Mouse (Mus musculus) neural tube, embryonic 11.5 days (tissue): ENCODE results near the gene Batf3. TPM values are rescaled to one million over a fixed set of nuclear protein-coding genes. Genes with fewer than 3 reads are reported as not detected.

ENCODE experiments used
- ATAC-seq: fragments of 200-750 bp; cut with Nextera tagmentation; 2 replicates; pipeline ENCODE4 v1.8.0; 2017; ENCODE audit warnings: moderate number of reproducible peaks, mild to moderate bottlenecking, moderate TSS enrichment, moderate library complexity; ENCODE audit not compliant: insufficient read depth, low FRiP score, low TSS enrichment
- DNase-seq: peaks from one replicate; pipeline ENCODE4 v3.0.0-alpha.2; 2015; ENCODE audit warnings: low spot score
- H3K27ac ChIP-seq: fragments of 300-500 bp; sonication (generic); 2 replicates; pipeline ENCODE4 v1.5.1; 2014; ENCODE audit warnings: low read depth, mild to moderate bottlenecking, low read length
- H3K27me3 ChIP-seq: fragments of 300-500 bp; sonication (generic); 2 replicates; pipeline ENCODE4 v1.6.1; 2014; ENCODE audit warnings: mild to moderate bottlenecking, low read length, mixed read lengths; ENCODE audit not compliant: control insufficient read depth, insufficient read depth
- H3K36me3 ChIP-seq: fragments of 300-500 bp; sonication (generic); 2 replicates; pipeline ENCODE4 v1.6.1; 2014; ENCODE audit warnings: mild to moderate bottlenecking, low read length, moderate library complexity, mixed read lengths; ENCODE audit not compliant: control insufficient read depth, insufficient read depth
- H3K4me1 ChIP-seq: fragments of 300-500 bp; sonication (generic); 2 replicates; pipeline ENCODE4 v1.6.1; 2014; ENCODE audit warnings: low read length, mixed read lengths; ENCODE audit not compliant: control insufficient read depth, insufficient read depth
- H3K4me2 ChIP-seq: fragments of 300-500 bp; sonication (generic); 2 replicates; pipeline ENCODE4 v1.6.1; 2014; ENCODE audit warnings: low read depth, mild to moderate bottlenecking, moderate library complexity
- H3K4me3 ChIP-seq: fragments of 300-500 bp; sonication (generic); 2 replicates; pipeline ENCODE4 v1.5.1; 2014; ENCODE audit warnings: low read depth, low read length
- H3K9ac ChIP-seq: fragments of 300-500 bp; sonication (generic); 2 replicates; pipeline ENCODE4 v1.6.1; 2014; ENCODE audit warnings: mild to moderate bottlenecking, low read length
- H3K9me3 ChIP-seq: fragments of 300-500 bp; sonication (generic); 2 replicates; pipeline ENCODE4 v1.6.1; 2016; ENCODE audit warnings: low read length; ENCODE audit not compliant: control insufficient read depth
- WGBS: fragments of 180-500 bp; shearing (Covaris S2); extraction: QIAGEN DNeasy Blood & Tissue Kit; methylation state at CpG from one replicate; pipeline ENCODE4 v1.1.7; 2014; 5-methylcytosine and 5-hydroxymethylcytosine counted together
- polyA plus RNA-seq: library from polyadenylated mRNA; unstranded; fragments of >200 nt; fragmentation: Nextera tagmentation; extraction: Ambion mirVana; gene quantifications from 2 replicates; pipeline ENCODE4 v1.2.1, GENCODE M21; 2014

Batf3 gene
- polyA plus RNA-seq, 1 experiment from 2014 or later, result 4.8 TPM

DNA sequence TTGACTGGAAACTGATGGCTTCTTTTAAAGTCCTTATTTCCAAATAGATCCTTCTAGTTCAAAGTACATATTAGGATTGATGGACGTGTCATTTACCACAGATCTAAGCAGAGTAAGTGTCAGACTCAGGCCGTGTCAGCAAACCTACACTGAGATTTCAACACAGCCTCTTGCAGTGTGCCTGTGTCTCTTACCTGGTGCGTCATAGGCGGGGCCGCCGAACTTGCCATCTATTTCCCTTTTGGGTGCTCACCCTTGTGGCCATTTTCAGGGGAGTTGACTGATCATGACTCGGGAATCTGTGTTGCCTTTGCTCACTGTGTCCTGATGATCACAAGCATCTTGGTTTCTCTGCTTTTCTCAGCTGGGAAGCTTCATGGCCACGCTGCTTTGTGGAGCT lies 14.4 kb upstream of the Batf3 start:
- 90% methylated on average over 8 of the region's 8 CpGs for WGBS
- H3K36me3 ChIP-seq, result peaks cover 5% of the 10 kb centered on the region
- ATAC-seq (no peak), DNase-seq (no peak)
- H3K9me3 ChIP-seq, result no peaks in the 10 kb centered on the region
- no peaks in the 10 kb centered on the region for H3K27me3 ChIP-seq
- no peak overlapping the region for H3K27ac ChIP-seq
- H3K4me3 ChIP-seq, result no peak overlapping the region
- no peak overlapping the region for H3K4me2 ChIP-seq
- no peak overlapping the region for H3K9ac ChIP-seq
- H3K4me1 ChIP-seq, result no peaks in the 10 kb centered on the region

- Histone ChIP-seq H3K36me3 (peaks cover 4% of the 10 kb centered on the region), H3K4me1 (no peaks in the 10 kb centered on the region), H3K4me3 (no peak overlapping the region), H3K27ac (no peak overlapping the region), H3K27me3 (no peaks in the 10 kb centered on the region), H3K4me2 (no peak overlapping the region), H3K9me3 (no peaks in the 10 kb centered on the region), H3K9ac (no peak overlapping the region)
- ATAC-seq, result no peak
- peak; percentile 43 for DNase-seq
- WGBS, result 72% methylated on average over 5 of the region's 5 CpGs
These were observed 12.6 kb upstream of the Batf3 start for GRCm38 (mm10) chr1:191084951-191085559.

DNA sequence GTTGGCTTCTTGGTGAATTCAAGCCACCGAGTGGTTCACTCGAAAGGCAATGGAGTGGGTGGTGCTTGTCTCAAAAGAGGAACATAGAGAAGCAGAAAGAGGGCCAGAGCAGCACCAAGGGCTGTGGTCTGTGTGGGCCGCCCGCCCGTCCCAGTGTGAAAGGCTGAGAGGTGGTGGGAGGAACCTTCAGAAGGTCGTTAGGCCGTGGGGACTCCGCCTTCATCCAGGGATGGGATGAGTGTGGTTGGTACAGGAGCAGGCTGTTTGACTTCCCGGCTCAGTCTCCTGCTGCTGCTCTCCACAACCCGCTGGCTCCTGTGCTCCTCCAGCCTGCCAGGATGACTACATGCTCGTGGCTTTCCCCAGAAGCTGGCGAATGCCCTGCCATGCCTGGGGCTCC lies 12.1 kb upstream of the Batf3 start:
- ATAC-seq (no peak), DNase-seq (no peak)
- H3K9ac ChIP-seq, result no peak overlapping the region
- H3K4me2 ChIP-seq, result no peak overlapping the region
- no peak overlapping the region for H3K4me3 ChIP-seq
- H3K36me3 ChIP-seq, result peaks cover 2% of the 10 kb centered on the region
- H3K9me3 ChIP-seq, result no peaks in the 10 kb centered on the region
- WGBS, result 79% methylated on average over 12 of the region's 12 CpGs
- H3K27me3 ChIP-seq, result no peaks in the 10 kb centered on the region
- H3K27ac ChIP-seq, result no peak overlapping the region
- no peaks in the 10 kb centered on the region for H3K4me1 ChIP-seq

- Histone ChIP-seq H3K36me3 (peaks cover 2% of the 10 kb centered on the region), H3K27ac (no peak overlapping the region), H3K27me3 (no peaks in the 10 kb centered on the region), H3K4me3 (no peak overlapping the region), H3K4me2 (no peak overlapping the region), H3K9me3 (no peaks in the 10 kb centered on the region), H3K4me1 (no peaks in the 10 kb centered on the region), H3K9ac (no peak overlapping the region)
- ATAC-seq, result no peak
- DNase-seq, result no peak
- 90% methylated on average over 7 of the region's 7 CpGs for WGBS
These were observed 11.3 kb upstream of the Batf3 start for GRCm38 (mm10) chr1:191086304-191086878.

- H3K36me3 ChIP-seq, result peaks cover 2% of the 10 kb centered on the region
- H3K4me3 ChIP-seq, result no peak overlapping the region
- no peak for DNase-seq
- no peak overlapping the region for H3K9ac ChIP-seq
- no peaks in the 10 kb centered on the region for H3K27me3 ChIP-seq
- ATAC-seq, result no peak
- H3K9me3 ChIP-seq, result no peaks in the 10 kb centered on the region
- H3K4me2 ChIP-seq, result no peak overlapping the region
- 86% methylated on average over 8 of the region's 8 CpGs for WGBS
- H3K4me1 ChIP-seq, result no peaks in the 10 kb centered on the region
- no peak overlapping the region for H3K27ac ChIP-seq
These were observed 10.7 kb upstream of the Batf3 start for GRCm38 (mm10) chr1:191086960-191087359.

DNA sequence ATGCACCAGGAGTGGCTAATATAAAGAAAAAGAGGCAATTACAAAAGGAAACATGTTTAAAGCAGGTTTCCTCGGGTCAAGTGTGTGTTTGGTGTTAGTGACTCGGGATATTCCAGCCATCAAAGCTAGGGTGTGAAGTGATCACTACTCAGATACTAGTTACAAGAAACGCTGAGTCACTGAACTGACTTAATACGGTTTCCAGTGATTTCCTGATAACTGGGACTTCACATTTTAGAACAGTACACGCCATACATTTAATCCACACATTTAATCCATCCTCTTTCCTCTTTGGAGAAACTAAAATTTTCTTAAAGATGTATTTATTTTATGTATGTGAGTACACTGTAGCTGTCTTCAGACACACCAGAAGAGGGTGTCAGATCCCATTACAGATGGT lies 9.7 kb upstream of the Batf3 start:
- Histone ChIP-seq H3K9me3 (no peaks in the 10 kb centered on the region), H3K27ac (no peak overlapping the region), H3K4me1 (no peaks in the 10 kb centered on the region), H3K36me3 (peaks cover 2% of the 10 kb centered on the region; the same call in 1 of the 2 replicates), H3K4me2 (no peak overlapping the region), H3K4me3 (no peak overlapping the region), H3K27me3 (no peaks in the 10 kb centered on the region), H3K9ac (no peak overlapping the region)
- WGBS, result 85% methylated on average over 5 of the region's 5 CpGs
- ATAC-seq (no peak), DNase-seq (no peak)

GRCm38 (mm10) chr1:191089355-191089754 lies 8.3 kb upstream of the Batf3 start:
- DNase-seq (no peak), ATAC-seq (no peak)
- Histone ChIP-seq H3K9ac (no peak overlapping the region), H3K36me3 (peaks cover 2% of the 10 kb centered on the region; the same call in 1 of the 2 replicates), H3K9me3 (no peaks in the 10 kb centered on the region), H3K4me1 (no peaks in the 10 kb centered on the region), H3K27ac (no peak overlapping the region), H3K4me2 (no peak overlapping the region), H3K27me3 (no peaks in the 10 kb centered on the region), H3K4me3 (no peak overlapping the region)
- WGBS, result 74% methylated on average over 6 of the region's 6 CpGs

DNA sequence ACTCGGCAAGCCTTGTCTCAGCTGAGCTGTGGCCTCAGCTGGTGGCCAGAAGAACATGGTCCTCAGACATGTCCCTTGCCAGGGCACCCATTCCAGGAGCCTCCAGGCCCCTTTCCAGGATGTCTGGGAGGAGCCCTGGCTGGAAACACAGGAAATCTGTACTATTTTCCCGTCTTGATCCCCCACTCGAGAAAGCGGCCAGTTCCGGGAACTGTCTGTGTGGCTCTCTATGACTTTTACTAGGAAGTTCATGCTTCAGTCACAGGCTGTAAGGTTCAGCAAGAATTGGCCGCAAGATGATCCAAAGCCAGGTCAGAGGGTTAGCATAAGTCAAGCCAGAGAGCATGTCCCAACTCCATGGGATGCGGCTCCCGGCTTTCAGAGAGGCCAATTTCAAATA lies 5.6 kb upstream of the Batf3 start:
- H3K27me3 ChIP-seq, result peaks cover under 1% of the 10 kb centered on the region; the same call in 1 of the 2 replicates
- no peak overlapping the region for H3K9ac ChIP-seq
- H3K27ac ChIP-seq, result no peak overlapping the region
- no peaks in the 10 kb centered on the region for H3K4me1 ChIP-seq
- no peak for ATAC-seq
- H3K9me3 ChIP-seq, result no peaks in the 10 kb centered on the region
- 84% methylated on average over 8 of the region's 8 CpGs for WGBS
- no peak overlapping the region for H3K4me2 ChIP-seq
- no peak overlapping the region for H3K4me3 ChIP-seq
- no peaks in the 10 kb centered on the region for H3K36me3 ChIP-seq
- DNase-seq, result no peak

DNA sequence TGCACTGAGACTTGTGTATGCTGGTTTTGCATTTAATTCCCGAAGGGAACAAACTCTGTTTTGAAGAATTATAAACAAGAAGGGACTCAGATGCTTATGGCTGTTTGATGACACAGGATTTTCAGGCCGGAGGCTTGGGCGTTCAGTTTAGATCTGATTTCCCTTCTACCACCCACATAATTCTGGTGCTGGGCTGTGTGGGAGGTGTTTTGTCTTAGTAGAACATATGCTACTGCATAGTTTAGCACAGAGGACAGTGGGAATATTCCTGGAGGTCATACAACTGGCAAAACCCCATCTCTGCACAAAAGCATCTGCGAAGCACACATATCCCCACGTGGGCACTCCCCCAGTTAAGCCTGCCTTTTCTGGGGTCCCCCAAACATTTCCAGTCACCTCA lies 4.1 kb upstream of the Batf3 start:
- Histone ChIP-seq H3K9ac (no peak overlapping the region), H3K4me1 (no peaks in the 10 kb centered on the region), H3K27me3 (peaks cover 6% of the 10 kb centered on the region; the same call in 1 of the 2 replicates), H3K27ac (no peak overlapping the region), H3K9me3 (no peaks in the 10 kb centered on the region), H3K4me3 (no peak overlapping the region), H3K4me2 (no peak overlapping the region), H3K36me3 (no peaks in the 10 kb centered on the region)
- ATAC-seq (no peak), DNase-seq (no peak)
- WGBS, result 86% methylated on average over 5 of the region's 5 CpGs
